Mouse (Mus musculus): ENCODE measurements around the gene S100a11. TPM values are rescaled to one million over a fixed set of nuclear protein-coding genes. Genes with fewer than 3 reads are reported as not detected.

The S100a11 gene
- polyA plus RNA-seq, 1 experiment from 2014 or later = 946 TPM

DNA sequence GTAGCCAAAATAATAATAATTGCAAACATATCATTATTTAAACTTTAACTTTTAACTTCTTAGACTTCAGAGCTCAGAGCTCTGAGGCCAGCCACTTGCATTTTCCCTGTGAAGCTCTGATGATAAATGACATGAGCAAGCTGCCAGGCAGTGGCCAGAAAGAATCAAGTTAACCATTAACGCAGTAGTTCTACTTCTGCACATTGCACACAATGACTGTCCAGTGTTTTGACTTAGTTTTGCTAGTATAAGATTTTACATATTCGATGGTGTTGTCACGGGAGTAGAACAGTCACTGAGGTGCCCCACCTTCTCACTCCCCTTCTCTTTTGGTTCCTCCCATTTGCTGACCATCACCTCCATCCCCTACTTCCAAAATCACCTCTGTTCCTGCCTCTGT, 23.2 kb upstream of the S100a11 start:
- Histone ChIP-seq H3K9ac (ENCODE audit: low read length) (no peak overlapping the region), H3K4me2 (ENCODE audit: low read length) (no peak overlapping the region), H3K27ac (ENCODE audit: low read depth) (no peak overlapping the region), H3K9me3 (ENCODE audit: control insufficient read depth, low read length) (no peaks in the 10 kb centered on the region), H3K4me3 (ENCODE audit: low read depth, low read length) (no peak overlapping the region), H3K27me3 (replicated peaks; ENCODE audit: control insufficient read depth, insufficient read depth, low read length) (no peaks in the 10 kb centered on the region), H3K36me3 (ENCODE audit: control insufficient read depth, insufficient read depth, low read length) (no peaks in the 10 kb centered on the region), H3K4me1 (replicated peaks; ENCODE audit: control insufficient read depth, insufficient read depth, low read length) (no peaks in the 10 kb centered on the region)
- DNase-seq (ENCODE audit: low spot score) = no peak
- WGBS = 53% methylated on average over 3 of the region's 3 CpGs
- no peak for ATAC-seq (replicated peaks; ENCODE audit: low FRiP score, low TSS enrichment, low read depth)

DNA sequence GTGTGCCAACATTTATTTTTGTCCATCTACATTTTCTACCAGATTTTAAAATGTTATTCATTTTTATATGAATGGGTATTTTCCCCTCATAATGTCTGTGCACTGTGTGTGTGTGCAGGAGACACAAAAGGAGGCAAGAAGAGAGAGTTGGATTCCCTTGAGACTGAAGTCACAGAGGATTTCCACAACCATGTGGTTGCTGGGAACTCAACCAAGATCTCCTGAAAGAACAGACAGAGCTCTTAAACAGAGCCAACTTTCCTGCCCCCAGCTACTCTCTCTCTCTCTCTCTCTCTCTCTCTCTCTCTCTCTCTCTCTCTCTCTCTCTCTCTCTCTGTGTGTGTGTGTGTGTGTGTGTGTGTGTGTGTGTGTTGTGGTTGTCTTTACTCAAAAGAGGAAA, 21.2 kb upstream of the S100a11 start:
- DNase-seq (ENCODE audit: low spot score) (no peak), ATAC-seq (replicated peaks; ENCODE audit: low FRiP score, low TSS enrichment, low read depth) (no peak)
- Histone ChIP-seq H3K9me3 (ENCODE audit: control insufficient read depth, low read length) (no peaks in the 10 kb centered on the region), H3K27me3 (replicated peaks; ENCODE audit: control insufficient read depth, insufficient read depth, low read length) (no peaks in the 10 kb centered on the region), H3K9ac (ENCODE audit: low read length) (no peak overlapping the region), H3K4me2 (ENCODE audit: low read length) (no peak overlapping the region), H3K4me3 (ENCODE audit: low read depth, low read length) (no peak overlapping the region), H3K27ac (ENCODE audit: low read depth) (no peak overlapping the region), H3K36me3 (ENCODE audit: control insufficient read depth, insufficient read depth, low read length) (no peaks in the 10 kb centered on the region), H3K4me1 (replicated peaks; ENCODE audit: control insufficient read depth, insufficient read depth, low read length) (no peaks in the 10 kb centered on the region)

DNA sequence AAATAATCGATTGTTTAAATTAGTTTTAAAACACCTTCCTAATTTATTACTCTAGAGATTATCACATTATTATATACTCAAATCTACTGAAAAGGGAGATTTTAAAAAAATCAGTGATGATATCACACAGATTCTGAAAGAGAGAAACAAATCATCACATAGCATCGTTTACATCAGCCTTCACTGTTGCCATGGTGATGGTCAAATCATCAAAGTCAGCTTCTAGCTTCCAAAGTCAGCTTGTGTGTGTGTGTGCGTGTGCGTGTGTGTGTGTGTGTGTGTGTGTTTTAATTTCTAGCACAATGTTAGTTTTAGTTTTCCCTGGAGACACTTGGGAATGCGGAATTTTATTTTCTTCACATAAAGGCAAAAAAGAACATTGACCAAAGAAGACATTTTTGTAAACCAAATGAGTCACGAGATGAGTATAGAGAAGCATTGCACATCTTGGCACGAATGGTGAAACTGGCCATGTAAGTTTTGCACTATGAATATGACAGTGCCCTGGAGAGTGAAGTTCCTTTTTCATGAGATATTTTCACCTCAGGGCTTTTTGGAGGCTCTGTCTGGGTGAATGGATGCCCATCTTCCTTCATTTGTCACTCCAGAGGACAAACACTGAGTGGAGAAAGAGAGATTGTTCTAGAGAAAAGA, 15.6 kb upstream of the S100a11 start:
- Histone ChIP-seq H3K36me3 (ENCODE audit: control insufficient read depth, insufficient read depth, low read length) (no peaks in the 10 kb centered on the region), H3K4me1 (replicated peaks; ENCODE audit: control insufficient read depth, insufficient read depth, low read length) (no peaks in the 10 kb centered on the region), H3K27ac (ENCODE audit: low read depth) (no peak overlapping the region), H3K4me2 (ENCODE audit: low read length) (no peak overlapping the region), H3K4me3 (ENCODE audit: low read depth, low read length) (no peak overlapping the region), H3K9ac (ENCODE audit: low read length) (no peak overlapping the region), H3K9me3 (ENCODE audit: control insufficient read depth, low read length) (no peaks in the 10 kb centered on the region), H3K27me3 (replicated peaks; ENCODE audit: control insufficient read depth, insufficient read depth, low read length) (no peaks in the 10 kb centered on the region)
- WGBS = 86% methylated on average over 7 of the region's 7 CpGs
- ATAC-seq (replicated peaks; ENCODE audit: low FRiP score, low TSS enrichment, low read depth) (no peak), DNase-seq (ENCODE audit: low spot score) (no peak)

DNA sequence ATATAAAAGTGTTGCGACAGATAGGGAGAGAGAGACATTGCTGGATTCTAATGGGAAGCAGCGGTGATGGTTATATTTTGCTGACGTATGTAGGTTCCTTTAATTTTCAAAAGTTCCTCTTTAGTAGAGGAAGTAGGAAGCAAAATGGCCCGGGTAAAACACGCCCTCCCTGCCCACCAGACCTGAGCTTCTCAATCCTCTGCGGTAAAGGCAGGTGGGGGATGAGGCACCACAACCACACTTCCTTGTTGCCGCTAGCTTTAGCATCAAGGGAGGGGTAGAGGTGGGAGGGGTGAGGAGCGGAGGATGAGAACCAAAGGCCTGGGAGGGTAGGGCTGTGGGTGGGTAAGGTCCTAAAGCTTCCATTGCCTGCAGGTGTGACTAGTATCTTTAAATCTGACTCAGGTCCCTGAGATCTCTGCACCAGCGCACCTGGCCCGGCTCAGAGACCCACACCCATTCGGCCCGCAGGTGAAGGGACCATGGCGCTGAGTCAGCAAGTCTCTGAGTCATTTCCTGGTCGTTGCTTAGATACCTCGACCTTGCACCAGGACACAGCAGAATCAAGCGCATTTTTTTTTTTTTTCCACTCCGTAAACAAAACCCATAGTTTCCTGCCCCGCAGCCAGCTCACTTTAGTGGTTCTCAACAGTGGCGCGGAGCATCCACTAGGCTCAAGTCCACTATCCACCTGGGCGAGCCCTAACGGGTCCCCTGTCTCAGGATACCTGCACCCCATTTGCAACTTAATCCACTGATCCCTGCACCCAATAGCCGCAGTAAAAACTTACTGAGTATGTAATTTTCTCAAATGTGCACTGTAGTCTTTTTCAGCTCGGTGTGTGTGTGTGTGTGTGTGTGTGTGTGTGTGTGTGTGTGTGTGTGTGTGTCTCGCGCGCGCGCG, 14.1 kb upstream of the S100a11 start:
- DNase-seq (ENCODE audit: low spot score) (peak; percentile 74), ATAC-seq (replicated peaks; ENCODE audit: low FRiP score, low TSS enrichment, low read depth) (peak; percentile 90)
- Histone ChIP-seq H3K27me3 (replicated peaks; ENCODE audit: control insufficient read depth, insufficient read depth, low read length) (no peaks in the 10 kb centered on the region), H3K36me3 (ENCODE audit: control insufficient read depth, insufficient read depth, low read length) (no peaks in the 10 kb centered on the region), H3K9ac (ENCODE audit: low read length) (no peak overlapping the region), H3K27ac (ENCODE audit: low read depth) (peak overlapping the region; percentile 71), H3K4me2 (ENCODE audit: low read length) (peak overlapping the region; percentile 25), H3K4me1 (replicated peaks; ENCODE audit: control insufficient read depth, insufficient read depth, low read length) (no peaks in the 10 kb centered on the region), H3K4me3 (ENCODE audit: low read depth, low read length) (no peak overlapping the region), H3K9me3 (ENCODE audit: control insufficient read depth, low read length) (no peaks in the 10 kb centered on the region)
- WGBS = 37% methylated on average over 30 of the region's 30 CpGs

DNA sequence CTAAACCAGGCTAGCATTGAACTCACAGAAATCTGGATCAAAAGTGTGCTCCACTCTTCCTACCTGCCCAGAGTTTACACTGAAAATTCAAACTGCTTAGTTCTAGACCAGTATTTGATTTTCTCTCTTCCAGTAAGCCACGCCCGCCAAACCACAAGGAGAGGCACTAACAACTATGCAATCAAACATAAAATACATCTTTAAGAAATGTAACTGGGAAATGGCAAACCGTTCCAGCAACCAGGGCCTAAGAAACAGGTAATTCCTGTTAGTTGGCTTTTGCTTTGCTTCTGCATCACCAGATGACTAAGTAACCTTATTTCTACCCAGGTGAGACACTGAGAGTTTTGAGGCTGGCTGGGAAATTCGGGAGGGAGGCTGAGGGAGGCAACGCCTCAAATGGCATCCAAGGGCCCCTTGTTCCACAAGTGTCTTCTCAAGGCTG, 13.4 kb upstream of the S100a11 start:
- WGBS = 61% methylated on average over 5 of the region's 5 CpGs
- Histone ChIP-seq H3K36me3 (ENCODE audit: control insufficient read depth, insufficient read depth, low read length) (no peaks in the 10 kb centered on the region), H3K27me3 (replicated peaks; ENCODE audit: control insufficient read depth, insufficient read depth, low read length) (no peaks in the 10 kb centered on the region), H3K9me3 (ENCODE audit: control insufficient read depth, low read length) (no peaks in the 10 kb centered on the region), H3K4me1 (replicated peaks; ENCODE audit: control insufficient read depth, insufficient read depth, low read length) (no peaks in the 10 kb centered on the region), H3K4me2 (ENCODE audit: low read length) (no peak overlapping the region), H3K9ac (ENCODE audit: low read length) (no peak overlapping the region), H3K27ac (ENCODE audit: low read depth) (no peak overlapping the region; the same call in 1 of the 2 replicates), H3K4me3 (ENCODE audit: low read depth, low read length) (no peak overlapping the region)
- ATAC-seq (replicated peaks; ENCODE audit: low FRiP score, low TSS enrichment, low read depth) (no peak), DNase-seq (ENCODE audit: low spot score) (no peak)

DNA sequence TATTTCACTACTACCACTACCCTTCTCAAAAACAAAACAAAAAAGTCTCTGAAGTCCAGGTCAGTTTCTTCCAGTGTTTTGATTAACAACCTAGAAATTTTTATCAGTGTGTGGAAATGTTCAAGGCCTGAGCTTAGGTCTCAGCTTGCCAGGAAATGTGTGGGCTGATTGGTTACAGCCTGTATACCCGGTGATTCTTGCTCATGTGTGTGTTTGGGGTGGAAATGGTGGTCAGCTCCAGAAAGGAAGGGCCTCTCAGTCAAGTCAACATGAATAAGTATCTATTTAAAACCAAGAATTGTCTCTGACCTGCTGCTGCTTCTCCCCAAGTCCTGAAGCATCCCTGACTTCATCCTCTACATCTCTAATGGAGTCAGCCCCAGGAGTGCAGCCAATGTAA, 11.0 kb upstream of the S100a11 start:
- Histone ChIP-seq H3K4me2 (ENCODE audit: low read length) (no peak overlapping the region), H3K4me1 (replicated peaks; ENCODE audit: control insufficient read depth, insufficient read depth, low read length) (no peaks in the 10 kb centered on the region), H3K9me3 (ENCODE audit: control insufficient read depth, low read length) (no peaks in the 10 kb centered on the region), H3K4me3 (ENCODE audit: low read depth, low read length) (no peak overlapping the region), H3K9ac (ENCODE audit: low read length) (no peak overlapping the region), H3K27me3 (replicated peaks; ENCODE audit: control insufficient read depth, insufficient read depth, low read length) (no peaks in the 10 kb centered on the region), H3K36me3 (ENCODE audit: control insufficient read depth, insufficient read depth, low read length) (no peaks in the 10 kb centered on the region), H3K27ac (ENCODE audit: low read depth) (no peak overlapping the region)
- WGBS = 59% methylated on average over 1 of the region's 1 CpGs
- no peak for DNase-seq (ENCODE audit: low spot score)
- no peak for ATAC-seq (replicated peaks; ENCODE audit: low FRiP score, low TSS enrichment, low read depth)

DNA sequence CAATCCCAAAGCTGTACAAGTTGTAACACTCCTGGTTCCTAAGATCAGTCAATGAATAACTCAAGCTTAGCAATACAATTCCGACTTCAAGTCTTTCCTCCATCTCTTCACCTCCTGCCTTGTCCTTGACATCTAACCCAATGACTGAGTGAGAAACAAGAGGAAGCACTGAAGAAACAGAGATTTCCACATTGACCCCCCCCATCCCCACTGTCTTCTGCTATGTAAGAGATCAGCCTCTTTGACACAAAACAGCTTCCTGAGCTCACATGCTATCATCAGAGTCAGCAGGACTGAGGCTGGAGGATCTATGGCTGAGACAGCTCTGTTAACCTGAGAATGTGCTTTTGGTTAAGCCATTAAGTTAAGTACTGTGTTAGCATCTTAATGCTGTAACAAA, 9.3 kb upstream of the S100a11 start:
- no peaks in the 10 kb centered on the region for H3K9me3 ChIP-seq (ENCODE audit: control insufficient read depth, low read length)
- H3K9ac ChIP-seq (ENCODE audit: low read length) = no peak overlapping the region
- ATAC-seq (replicated peaks; ENCODE audit: low FRiP score, low TSS enrichment, low read depth) = no peak
- no peaks in the 10 kb centered on the region for H3K27me3 ChIP-seq (replicated peaks; ENCODE audit: control insufficient read depth, insufficient read depth, low read length)
- no peak overlapping the region for H3K4me3 ChIP-seq (ENCODE audit: low read depth, low read length)
- WGBS = 65% methylated on average over 1 of the region's 1 CpGs
- H3K4me2 ChIP-seq (ENCODE audit: low read length) = no peak overlapping the region
- H3K36me3 ChIP-seq (ENCODE audit: control insufficient read depth, insufficient read depth, low read length) = no peaks in the 10 kb centered on the region
- no peak overlapping the region for H3K27ac ChIP-seq (ENCODE audit: low read depth)
- H3K4me1 ChIP-seq (replicated peaks; ENCODE audit: control insufficient read depth, insufficient read depth, low read length) = no peaks in the 10 kb centered on the region
- DNase-seq (ENCODE audit: low spot score) = no peak

DNA sequence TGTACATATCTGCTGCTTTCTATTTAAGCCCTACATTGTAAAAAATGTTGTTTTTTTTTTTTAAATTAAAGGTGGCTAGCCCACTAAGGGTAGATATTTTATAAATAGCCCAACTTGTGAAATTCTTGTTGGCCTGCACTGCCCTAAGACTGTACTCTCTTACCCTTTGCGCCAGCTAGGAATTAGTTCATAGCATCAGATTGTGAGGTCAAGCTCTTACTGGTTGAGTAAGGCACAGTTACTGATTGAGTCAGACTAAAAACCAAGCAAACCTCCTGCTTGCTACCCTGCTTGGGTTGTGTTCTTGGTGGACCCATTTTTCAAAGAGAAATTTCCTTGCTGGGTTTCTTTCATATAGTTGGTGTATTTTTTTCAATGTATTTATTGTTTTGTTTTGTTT, 8.5 kb upstream of the S100a11 start:
- no peak overlapping the region for H3K4me3 ChIP-seq (ENCODE audit: low read depth, low read length)
- no peaks in the 10 kb centered on the region for H3K4me1 ChIP-seq (replicated peaks; ENCODE audit: control insufficient read depth, insufficient read depth, low read length)
- 90% methylated on average over 1 of the region's 1 CpGs for WGBS
- H3K9me3 ChIP-seq (ENCODE audit: control insufficient read depth, low read length) = no peaks in the 10 kb centered on the region
- no peak for DNase-seq (ENCODE audit: low spot score)
- H3K36me3 ChIP-seq (ENCODE audit: control insufficient read depth, insufficient read depth, low read length) = no peaks in the 10 kb centered on the region
- H3K27ac ChIP-seq (ENCODE audit: low read depth) = no peak overlapping the region
- ATAC-seq (replicated peaks; ENCODE audit: low FRiP score, low TSS enrichment, low read depth) = no peak
- H3K9ac ChIP-seq (ENCODE audit: low read length) = no peak overlapping the region
- no peak overlapping the region for H3K4me2 ChIP-seq (ENCODE audit: low read length)
- H3K27me3 ChIP-seq (replicated peaks; ENCODE audit: control insufficient read depth, insufficient read depth, low read length) = no peaks in the 10 kb centered on the region

Measured in intestine, embryonic 14.5 days (tissue).